Mouse (Mus musculus) ES-E14 (cell line): ENCODE measurements at regions not wholly inside any gene's neighbourhood (a gene's known extent, or its start where the extent isn't known, plus 50 kb on each side); places are given as distances from the start of the nearest gene placed in this dataset.

Source experiments
- DNase-seq: peaks from one replicate; pipeline ENCODE4 v3.0.0-alpha.2; 2013; ENCODE audit warnings: low read depth, low spot score
- H3K27ac ChIP-seq: 2 replicates; pipeline ENCODE4 v1.5.1; 2012; ENCODE audit warnings: low read depth, mild to moderate bottlenecking, low read length, moderate library complexity, mixed read lengths; ENCODE audit not compliant: poor library complexity, insufficient read depth, severe bottlenecking
- H3K36me3 ChIP-seq: 2 replicates; pipeline ENCODE4 v1.6.1; 2012; ENCODE audit warnings: mild to moderate bottlenecking, low read length, moderate library complexity, mixed read lengths; ENCODE audit not compliant: control insufficient read depth, poor library complexity, insufficient read depth, severe bottlenecking
- H3K4me1 ChIP-seq, 2 experiments: fragments of 150-350 bp in 1 of 2; sonication (generic) in 1 of 2; 2 replicates each; pipeline ENCODE4 v1.6.1; 2012; ENCODE audit warnings: low read length in 2 of 2, mild to moderate bottlenecking in 1 of 2, mixed read lengths in 1 of 2; ENCODE audit not compliant: control insufficient read depth in 2 of 2, insufficient read depth in 2 of 2, poor library complexity in 1 of 2
- H3K4me3 ChIP-seq, 2 experiments: fragments of 150-350 bp in 1 of 2; sonication (generic) in 1 of 2; 2 replicates each; pipeline ENCODE4 v1.5.1; 2012; ENCODE audit warnings: low read length in 2 of 2, low read depth in 1 of 2, mild to moderate bottlenecking in 1 of 2, mixed read lengths in 1 of 2; ENCODE audit not compliant: insufficient read depth in 1 of 2, poor library complexity in 1 of 2, severe bottlenecking in 1 of 2
- H3K9ac ChIP-seq: 2 replicates; pipeline ENCODE4 v1.6.1; 2012; ENCODE audit warnings: low read depth, mild to moderate bottlenecking, low read length, mixed read lengths; ENCODE audit not compliant: poor library complexity, insufficient read depth, severe bottlenecking
- H3K9me3 ChIP-seq: fragments of 150-350 bp; sonication (generic); 2 replicates; pipeline ENCODE4 v1.6.1; 2012; ENCODE audit warnings: low read depth, mild to moderate bottlenecking, low read length; ENCODE audit not compliant: control insufficient read depth, insufficient read depth
- CHD2 ChIP-seq: IDR thresholded peaks from 2 replicates; pipeline ENCODE4 v1.6.1; 2014; ENCODE audit warnings: mild to moderate bottlenecking, low read depth, low read length, inconsistent platforms
- HCFC1 ChIP-seq: IDR thresholded peaks from 2 replicates; pipeline ENCODE4 v1.6.1; 2012; ENCODE audit warnings: low read length, inconsistent platforms, borderline replicate concordance; ENCODE audit not compliant: insufficient read depth
- MAFK ChIP-seq: IDR thresholded peaks from 2 replicates; pipeline ENCODE4 v1.6.1; 2014; ENCODE audit warnings: mild to moderate bottlenecking, low read depth, low read length, inconsistent platforms; ENCODE audit not compliant: insufficient read depth
- ZC3H11A ChIP-seq: IDR thresholded peaks from 2 replicates; pipeline ENCODE4 v1.6.1; 2012; ENCODE audit warnings: low read depth, mild to moderate bottlenecking, inconsistent platforms, low read length, borderline replicate concordance
- ZNF384 ChIP-seq: IDR thresholded peaks from 2 replicates; pipeline ENCODE4 v1.6.1; 2012; ENCODE audit warnings: low read depth, low read length, inconsistent platforms
- in situ Hi-C, 2 experiments: fragments of 600-800 bp; cut with MboI; formaldehyde crosslinking; loops; one replicate each; pipeline ENCODE4 v1.15.1; 2025; ENCODE audit warnings: low sequenced_read_pairs in 2 of 2, inconsistent platforms in 1 of 2; ENCODE audit not compliant: unreplicated experiment in 2 of 2

DNA sequence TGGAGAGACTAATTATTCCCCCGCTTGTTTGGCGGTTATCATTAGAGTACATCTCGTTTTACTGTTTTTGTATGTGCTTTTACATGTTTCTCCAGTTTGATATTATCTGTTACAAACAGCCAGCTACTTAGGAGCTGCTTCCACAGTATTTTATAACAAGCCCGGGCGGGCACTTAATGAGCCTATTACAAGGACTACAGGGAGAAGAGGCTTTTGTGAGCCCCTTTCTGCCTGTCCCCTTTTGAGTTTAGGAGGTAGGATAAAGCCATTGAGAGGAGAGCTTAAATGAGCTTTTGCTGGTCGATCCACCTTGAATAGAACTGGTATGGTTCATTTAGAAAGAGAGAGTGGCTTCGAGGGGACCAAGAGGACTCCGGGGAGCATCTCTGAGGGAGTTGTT lies 208.0 kb downstream of the Nr2f2 start:
- Histone ChIP-seq H3K9ac (no peak overlapping the region), H3K9me3 (no peaks in the 10 kb centered on the region), H3K4me1 (no peaks in the 10 kb centered on the region), H3K4me3 (no peak overlapping the region), H3K27ac (no peak overlapping the region), H3K36me3 (no peaks in the 10 kb centered on the region)
- in situ Hi-C loops: no loop called here
- no peak for DNase-seq
- TF ChIP-seq ZNF384 (no peak), ZC3H11A (no peak), CHD2 (no peak), HCFC1 (no peak), MAFK (no peak)

- no peak for TF ChIP-seq HCFC1
- no peak for TF ChIP-seq ZNF384
- no peak for TF ChIP-seq ZC3H11A
- no peak for TF ChIP-seq MAFK
- in situ Hi-C loops: no loop called here
- Histone ChIP-seq H3K9ac (no peak overlapping the region), H3K4me1 (no peaks in the 10 kb centered on the region), H3K36me3 (no peaks in the 10 kb centered on the region), H3K9me3 (no peaks in the 10 kb centered on the region), H3K27ac (no peak overlapping the region), H3K4me3 (no peak overlapping the region)
- DNase-seq: no peak
Observed at GRCm38 (mm10) chr7:70144726-70145271, 221.7 kb downstream of the Nr2f2 start.

DNA sequence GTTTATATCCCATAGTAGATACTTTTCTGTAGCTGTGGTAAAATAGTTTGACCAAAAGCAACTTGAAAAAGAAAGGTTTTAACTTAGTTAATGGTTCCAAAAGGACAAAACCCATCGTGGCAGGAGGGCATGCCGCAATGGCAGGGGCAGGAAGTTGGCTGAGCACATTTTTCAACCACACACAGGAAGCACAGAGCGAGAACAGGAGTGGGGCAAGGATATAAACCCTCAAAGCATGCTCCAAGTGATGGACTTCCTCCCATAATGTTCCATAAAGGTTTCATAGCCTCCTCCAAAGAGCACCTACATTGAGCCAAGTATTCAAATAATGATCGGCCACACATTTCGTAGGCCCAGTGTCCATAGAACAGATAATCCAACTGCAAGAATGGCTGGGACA lies 229.7 kb downstream of the Nr2f2 start:
- TF ChIP-seq ZNF384 (no peak), ZC3H11A (no peak), MAFK (no peak), CHD2 (no peak), HCFC1 (no peak)
- in situ Hi-C loops: no loop called here
- Histone ChIP-seq H3K4me3 (no peak overlapping the region), H3K9ac (no peak overlapping the region), H3K4me1 (no peaks in the 10 kb centered on the region), H3K9me3 (no peaks in the 10 kb centered on the region), H3K36me3 (no peaks in the 10 kb centered on the region), H3K27ac (no peak overlapping the region)
- DNase-seq: no peak

DNA sequence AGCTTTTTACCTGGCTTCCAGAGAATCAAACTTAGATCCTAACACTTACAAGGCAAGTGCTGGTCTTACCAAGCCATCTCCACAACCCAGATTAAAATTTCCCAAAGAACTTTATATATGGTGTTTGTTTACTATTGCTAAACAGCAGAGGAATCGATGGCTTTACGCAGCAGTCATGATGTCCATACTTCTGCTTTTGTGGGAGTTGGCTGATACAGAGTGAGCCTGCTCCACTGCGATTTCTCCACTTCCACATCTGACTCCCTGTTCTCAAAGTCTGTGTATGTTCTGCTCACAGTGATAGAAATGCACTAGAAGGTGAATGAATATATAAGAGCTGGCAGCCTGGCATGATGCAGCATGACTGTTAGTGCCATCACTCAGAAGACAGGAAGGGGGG lies 231.1 kb downstream of the Nr2f2 start:
- H3K36me3 ChIP-seq: no peaks in the 10 kb centered on the region
- H3K9ac ChIP-seq: no peak overlapping the region
- DNase-seq: no peak
- no peak overlapping the region for H3K27ac ChIP-seq
- H3K4me1 ChIP-seq: no peaks in the 10 kb centered on the region
- TF ChIP-seq HCFC1 (no peak), MAFK (no peak), ZNF384 (no peak), ZC3H11A (no peak), CHD2 (no peak)
- in situ Hi-C loops: no loop called here
- H3K9me3 ChIP-seq: no peaks in the 10 kb centered on the region
- no peak overlapping the region for H3K4me3 ChIP-seq

- Histone ChIP-seq H3K27ac (no peak overlapping the region), H3K9ac (no peak overlapping the region), H3K9me3 (no peaks in the 10 kb centered on the region), H3K4me1 (no peaks in the 10 kb centered on the region), H3K4me3 (no peak overlapping the region), H3K36me3 (no peaks in the 10 kb centered on the region)
- no peak for DNase-seq
- no peak for TF ChIP-seq HCFC1
- TF ChIP-seq ZC3H11A: no peak
- TF ChIP-seq MAFK: no peak
- no peak for TF ChIP-seq CHD2
- no peak for TF ChIP-seq ZNF384
- in situ Hi-C loops: no loop called here
Observed at GRCm38 (mm10) chr7:70129963-70130362, 236.6 kb downstream of the Nr2f2 start.
